Mouse (Mus musculus) testis, postnatal 10 days (tissue): ENCODE results near the gene Ptpn14.

Experiments used
- DNase-seq: peaks from one replicate; pipeline ENCODE4 v3.0.0; 2021; ENCODE audit warnings: low spot score

Ptpn14 gene

DNA sequence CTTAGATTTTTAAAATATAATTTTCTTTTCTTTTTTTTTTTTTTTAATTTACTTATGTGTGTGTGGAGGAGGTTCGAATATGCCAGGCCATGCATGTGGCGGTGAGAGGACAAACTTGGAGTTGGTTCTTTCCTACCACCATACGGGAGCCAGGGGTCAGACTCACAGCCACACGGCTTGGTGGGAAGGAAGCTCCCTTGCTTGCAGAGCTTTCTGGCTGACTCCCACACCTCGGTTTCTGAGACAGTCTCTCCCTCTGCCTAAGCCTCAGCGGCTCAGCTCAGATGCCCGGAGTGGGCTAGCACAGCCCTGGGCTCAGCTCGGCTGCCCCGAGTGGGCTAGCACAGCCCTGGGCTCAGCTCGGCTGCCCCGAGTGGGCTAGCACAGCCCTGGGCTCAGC is 10.5 kb upstream of the Ptpn14 start:
- DNase-seq, result no peak

- DNase-seq, result no peak
These were observed 9.5 kb upstream of the Ptpn14 start for GRCm38 (mm10) chr1:189718600-189718999.

DNA sequence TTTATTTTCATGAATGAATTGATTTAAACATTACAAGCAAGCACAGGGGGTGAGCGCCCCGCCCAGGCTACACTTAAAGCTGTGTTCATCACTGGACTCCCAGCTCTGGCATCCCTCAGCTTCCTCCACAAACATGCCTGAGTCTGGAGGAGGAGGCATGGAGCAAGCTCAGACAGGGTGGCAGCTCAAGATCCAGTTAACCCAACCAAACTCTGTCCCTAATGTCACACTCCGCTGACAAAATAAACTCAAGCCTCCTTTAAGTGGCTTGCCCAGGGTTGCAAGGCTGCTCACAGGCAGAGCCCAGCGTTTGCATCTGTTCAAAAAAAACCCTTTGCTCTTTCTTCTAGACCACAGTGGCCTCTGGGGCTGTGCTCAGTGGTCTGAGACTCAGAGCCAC is 1.9 kb upstream of the Ptpn14 start:
- DNase-seq, result no peak

DNA sequence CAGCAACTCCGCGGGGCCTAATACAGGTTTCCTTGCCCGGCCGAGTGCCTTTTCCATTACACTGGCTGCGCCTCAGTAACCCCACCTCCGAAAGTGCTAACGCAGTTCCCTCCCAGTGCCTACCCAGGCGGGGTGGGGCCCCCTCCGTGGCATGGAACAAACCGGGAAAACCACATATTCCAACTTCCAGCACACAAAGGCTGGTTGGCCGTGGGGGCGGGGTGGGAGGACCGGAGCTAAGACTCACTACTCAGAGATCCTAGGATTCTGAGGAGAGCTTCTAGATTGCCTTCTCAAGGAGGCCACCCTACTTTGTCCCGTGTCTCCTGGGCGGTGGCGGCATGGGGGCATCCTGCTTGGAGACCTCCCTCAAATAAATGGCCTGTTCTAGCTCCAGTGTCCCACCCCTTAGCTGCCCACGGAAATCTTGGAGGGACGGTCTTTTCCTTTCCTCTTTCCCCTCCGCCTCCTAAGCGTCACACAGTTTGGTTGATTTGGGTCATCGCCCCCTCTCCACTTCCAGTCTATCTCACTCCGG is 653 bp upstream of the Ptpn14 start:
- peak; percentile 81 for DNase-seq

GRCm38 (mm10) chr1:189728784-189729115 is 682 bp downstream of the Ptpn14 start:
- DNase-seq, result no peak

DNA sequence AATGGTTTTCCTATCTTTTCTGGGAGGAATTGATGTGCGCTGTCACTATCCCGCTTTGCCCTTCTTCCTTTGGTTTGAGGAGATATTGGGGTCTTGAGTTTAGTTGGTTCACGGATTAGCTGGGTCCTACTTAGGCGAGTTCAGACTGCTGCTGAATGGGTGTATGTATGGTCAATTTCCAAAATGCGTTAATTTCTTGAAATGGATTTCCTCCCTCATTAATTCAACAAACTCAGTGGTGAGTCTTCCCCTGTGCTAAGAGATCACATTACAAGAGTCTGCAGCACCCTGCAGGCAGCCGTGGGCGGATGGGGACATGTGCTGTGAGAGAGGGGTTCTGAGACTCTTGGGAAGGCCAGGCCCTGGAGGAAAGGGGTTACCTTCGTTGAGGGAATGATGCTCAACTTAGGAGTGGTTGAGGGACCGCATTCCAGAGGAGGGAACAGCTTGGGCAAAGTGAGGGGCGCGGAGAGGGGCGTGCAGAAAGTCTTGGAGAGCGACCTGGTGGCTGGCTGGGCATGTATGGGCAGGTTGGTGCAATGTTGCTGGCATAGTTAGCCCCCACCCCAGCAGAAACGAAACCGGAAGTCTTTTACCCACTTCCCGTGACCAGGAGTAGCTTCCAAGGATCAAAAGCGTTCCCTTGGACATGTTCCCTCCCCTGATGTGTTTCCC is 1.2 kb downstream of the Ptpn14 start:
- no peak for DNase-seq

DNA sequence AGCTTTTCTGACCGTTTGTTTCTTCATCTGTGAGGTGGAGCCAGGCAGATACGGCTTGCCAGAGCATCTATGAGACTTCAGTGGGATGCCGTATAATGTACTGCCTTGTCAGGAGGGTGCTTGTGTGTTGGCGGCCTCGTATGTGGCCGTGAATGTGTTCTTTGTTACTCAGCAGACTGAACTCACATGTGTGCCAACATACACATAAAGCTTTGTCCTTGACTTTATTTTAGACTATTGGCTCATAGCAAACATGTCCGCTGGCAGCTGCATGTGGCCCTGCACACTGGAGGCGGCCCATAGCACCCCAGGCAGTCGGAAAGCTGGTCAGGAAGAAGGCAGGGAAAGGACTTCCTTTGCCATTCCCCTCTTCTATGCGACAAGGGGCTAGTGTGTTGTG is 3.6 kb downstream of the Ptpn14 start:
- DNase-seq, result no peak

GRCm38 (mm10) chr1:189732156-189732555 is 4.1 kb downstream of the Ptpn14 start:
- DNase-seq, result no peak

DNA sequence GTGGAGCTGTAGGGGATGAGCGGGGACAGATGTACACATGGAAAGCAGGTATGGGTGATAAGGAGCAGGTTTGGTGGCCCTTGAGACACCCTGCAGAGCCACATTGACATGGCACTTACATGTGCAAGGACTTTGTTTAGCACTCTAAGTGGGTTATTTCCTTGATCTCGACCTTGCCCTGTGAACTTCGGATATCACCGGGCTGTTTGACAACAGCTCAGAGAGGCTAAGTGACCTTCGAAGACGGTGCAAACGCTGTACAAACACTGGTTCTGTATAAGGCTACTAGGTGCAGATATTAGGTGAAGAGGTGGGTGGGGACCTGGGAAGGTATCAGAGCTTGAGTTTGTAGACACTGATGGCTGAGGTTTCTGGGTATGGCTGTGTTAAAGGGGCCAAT is 12.0 kb downstream of the Ptpn14 start:
- DNase-seq, result no peak

DNA sequence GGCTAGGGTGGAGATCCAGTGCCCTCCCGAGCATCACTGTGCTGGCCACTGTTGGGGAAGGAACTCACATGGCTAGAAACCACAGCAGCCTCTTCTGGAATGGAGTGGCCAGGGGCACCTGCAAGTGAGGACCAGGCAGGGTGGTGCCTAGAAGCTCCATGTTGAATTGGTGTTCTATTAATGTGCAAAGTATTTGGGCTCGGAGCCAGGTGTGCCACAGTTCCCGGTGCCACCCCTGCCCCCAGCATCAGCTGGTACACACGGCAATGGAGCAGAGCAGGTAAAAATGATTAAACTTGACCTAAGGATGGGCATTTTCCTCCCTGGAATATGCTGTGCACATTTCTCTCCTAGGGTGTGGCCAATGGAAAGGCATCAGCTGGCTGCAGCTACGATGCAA is 14.0 kb downstream of the Ptpn14 start:
- no peak for DNase-seq

DNA sequence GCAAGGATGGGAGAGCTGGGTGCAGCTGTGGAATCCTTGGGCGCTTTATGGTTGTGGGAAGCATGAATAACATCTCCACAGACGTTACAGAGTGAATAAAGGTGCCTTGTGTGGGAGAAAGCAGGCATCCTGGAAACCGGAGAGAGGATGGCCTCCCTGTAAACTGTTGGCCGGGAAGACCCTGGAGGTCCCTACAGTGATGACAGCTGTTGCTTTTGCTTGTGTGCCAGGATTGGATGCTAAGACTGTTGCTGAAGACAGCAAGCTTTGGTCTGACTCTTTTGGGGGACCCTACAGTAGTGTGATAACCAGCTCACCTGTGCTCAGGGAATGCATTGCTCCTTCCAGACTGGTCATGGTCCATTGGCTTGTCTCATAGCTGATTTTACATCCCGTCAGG is 15.1 kb downstream of the Ptpn14 start:
- DNase-seq, result no peak

GRCm38 (mm10) chr1:189744914-189745710 is 17.0 kb downstream of the Ptpn14 start:
- no peak for DNase-seq

DNA sequence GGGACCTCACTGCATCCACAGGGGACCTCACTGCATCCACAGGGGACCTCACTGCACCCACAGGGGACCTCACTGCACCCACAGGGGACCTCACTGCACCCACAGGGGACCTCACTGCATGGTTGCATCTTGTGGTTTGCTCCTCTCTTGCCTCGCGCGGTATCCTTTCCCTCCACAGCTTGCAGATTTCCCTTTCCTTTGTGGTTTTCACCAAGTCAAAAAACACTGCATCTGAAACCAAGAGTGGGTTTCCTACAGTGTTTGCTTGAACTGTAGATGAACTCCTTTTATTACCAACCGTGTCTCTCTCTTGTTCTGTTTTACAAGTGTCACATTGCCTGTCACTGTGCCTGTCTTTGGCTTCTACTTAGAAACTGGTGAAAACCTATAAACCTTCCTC is 18.5 kb downstream of the Ptpn14 start:
- no peak for DNase-seq

GRCm38 (mm10) chr1:189749789-189750188 is 21.7 kb downstream of the Ptpn14 start:
- no peak for DNase-seq

DNA sequence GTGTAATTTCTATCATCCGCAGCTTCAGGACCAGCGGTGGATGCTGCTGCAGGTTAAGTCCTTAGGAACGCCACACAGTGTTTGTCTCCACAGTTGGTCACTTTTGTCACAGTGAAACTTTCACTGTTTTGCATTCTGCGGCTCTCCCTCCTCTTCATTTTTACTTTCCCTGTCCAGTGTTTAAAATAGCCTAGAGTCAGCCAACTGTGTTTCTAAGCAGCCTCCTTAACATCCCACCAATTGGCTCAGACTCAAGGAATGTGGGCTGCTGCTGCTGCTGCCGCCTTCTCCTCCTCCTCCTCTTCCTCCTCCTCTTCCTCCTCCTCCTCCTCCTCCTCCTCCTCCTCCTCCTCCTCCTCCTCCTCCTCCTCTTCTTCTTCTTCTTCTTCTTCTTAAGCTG is 22.2 kb downstream of the Ptpn14 start:
- DNase-seq, result no peak

DNA sequence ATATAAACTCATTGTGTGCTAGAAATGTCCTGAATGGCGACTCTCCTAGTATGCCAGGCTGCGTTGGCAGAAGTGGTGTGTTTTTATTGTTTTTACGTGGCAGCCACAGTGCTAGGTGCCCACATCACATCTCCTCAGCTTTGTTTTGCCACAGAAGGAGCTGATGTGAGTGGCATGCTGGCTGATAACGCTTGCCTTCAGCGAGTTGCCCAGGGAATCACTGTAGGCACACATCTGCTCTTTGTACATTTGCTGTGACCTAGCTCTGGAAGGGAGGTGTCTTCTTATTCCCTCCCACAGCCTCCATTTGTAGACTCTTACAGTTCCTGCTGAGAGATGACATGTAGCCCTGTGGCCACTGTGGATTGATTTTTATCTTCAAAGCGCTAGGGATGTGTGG is 24.2 kb downstream of the Ptpn14 start:
- no peak for DNase-seq

- no peak for DNase-seq
These were observed 27.0 kb downstream of the Ptpn14 start for GRCm38 (mm10) chr1:189755072-189755471.

DNA sequence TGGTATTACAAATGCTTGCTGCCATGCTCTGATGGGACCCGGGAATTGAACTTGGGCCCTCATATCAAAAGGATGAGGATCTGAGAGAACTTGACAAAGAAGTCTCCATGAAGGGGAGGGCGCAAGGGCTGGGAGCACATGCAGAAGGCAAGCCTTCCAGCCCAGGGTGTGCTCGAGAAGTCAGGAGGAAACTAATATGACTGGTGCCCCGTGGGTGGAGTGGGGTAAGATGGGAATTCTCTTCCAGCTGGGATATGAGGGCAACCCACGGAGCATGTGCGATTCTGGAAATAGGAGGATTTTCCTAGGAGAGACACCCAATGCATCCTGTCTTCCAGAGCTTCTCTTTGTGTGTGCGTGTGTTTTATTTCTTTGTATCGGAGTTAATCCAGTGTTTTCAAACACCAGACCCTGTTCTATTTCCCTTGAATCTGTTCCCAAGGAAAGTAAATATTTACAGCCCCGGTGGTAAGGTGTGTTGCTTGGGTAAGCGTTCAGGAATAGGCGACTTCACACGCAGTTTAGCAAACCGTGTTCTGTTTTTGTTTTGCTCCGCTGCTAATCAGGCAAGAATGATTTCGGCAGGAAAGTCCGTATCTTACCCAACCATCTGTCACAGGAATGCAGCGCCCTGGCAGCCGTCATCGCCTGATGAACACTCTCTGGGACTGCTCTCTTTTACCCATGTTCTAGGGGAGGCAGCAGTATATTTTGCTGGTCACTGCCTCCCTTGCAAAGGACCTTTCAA is 28.4 kb downstream of the Ptpn14 start:
- DNase-seq, result no peak

GRCm38 (mm10) chr1:189757054-189757408 is 29.0 kb downstream of the Ptpn14 start:
- no peak for DNase-seq

GRCm38 (mm10) chr1:189761581-189762021 is 33.5 kb downstream of the Ptpn14 start:
- no peak for DNase-seq

DNA sequence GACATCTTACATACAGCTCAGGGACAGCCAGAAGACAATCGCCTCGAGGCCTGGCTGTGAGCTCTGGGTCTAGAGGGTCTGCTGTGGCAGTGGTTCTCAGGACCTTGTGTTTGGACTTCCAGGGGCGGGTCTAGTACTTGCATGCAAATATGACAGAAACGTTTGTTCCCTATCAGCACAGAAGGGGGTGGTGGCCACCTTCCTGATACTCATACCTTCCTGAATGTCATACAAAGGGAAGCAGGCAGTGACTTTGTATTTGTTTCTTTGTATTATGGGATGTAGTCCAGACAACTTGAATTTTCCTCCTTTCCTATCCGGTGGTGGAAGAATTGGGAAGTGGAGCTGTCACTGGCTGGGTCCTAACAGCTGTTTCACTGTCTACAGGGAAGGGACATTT is 36.2 kb downstream of the Ptpn14 start:
- DNase-seq, result no peak

DNA sequence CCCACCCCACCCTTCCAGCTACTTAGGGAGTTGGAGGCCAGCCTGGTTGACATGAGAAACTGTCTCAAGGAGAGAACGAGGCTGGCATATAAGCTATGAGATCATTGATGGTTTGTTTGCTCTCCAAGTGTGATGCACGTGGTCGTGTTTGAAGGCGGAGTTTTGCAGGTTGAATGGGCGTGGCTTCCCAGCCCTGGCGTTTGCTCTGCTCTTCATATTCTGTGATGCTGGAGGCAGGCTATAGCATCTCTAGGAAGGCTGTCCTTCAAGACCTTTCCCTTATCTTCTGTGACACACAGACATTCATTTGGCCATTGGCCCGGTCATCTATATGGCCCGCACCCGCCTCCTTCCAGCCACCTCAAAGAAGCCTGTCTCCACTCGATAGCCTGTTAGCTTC is 39.1 kb downstream of the Ptpn14 start:
- no peak for DNase-seq

GRCm38 (mm10) chr1:189767910-189768309 is 39.8 kb downstream of the Ptpn14 start:
- no peak for DNase-seq
